Mouse (Mus musculus) heart, postnatal 0 days (tissue): ENCODE measurements around the gene Rheb.

Experiments used
- CTCF ChIP-seq: IDR thresholded peaks from 2 replicates; pipeline ENCODE4 v1.5.1; 2016; ENCODE audit warnings: antibody characterized with exemption, control low read depth, low read depth
- EP300 ChIP-seq: IDR thresholded peaks from 2 replicates; pipeline ENCODE4 v1.6.1; 2016; ENCODE audit warnings: antibody characterized with exemption, low read depth

DNA sequence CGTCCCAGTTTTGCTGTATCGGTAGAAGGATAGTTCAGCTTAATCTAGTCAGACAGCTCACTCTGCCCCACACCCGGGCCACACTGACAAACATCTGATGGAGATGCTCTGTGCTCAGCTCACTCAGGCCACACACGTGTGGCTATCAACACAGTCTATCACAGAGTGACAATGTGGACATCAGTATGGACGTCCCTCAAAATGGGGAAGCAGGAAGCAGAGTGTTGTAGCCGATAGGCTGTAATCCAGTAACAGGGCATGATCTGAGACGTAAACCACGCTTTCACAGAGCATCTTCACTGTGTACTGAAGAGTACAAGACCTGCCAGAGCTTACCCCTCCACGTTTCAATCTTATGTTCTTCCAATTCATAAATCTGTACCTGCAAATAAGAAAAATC, 34.2 kb upstream of the Rheb start:
- TF ChIP-seq CTCF, result no peak
- no peak for TF ChIP-seq EP300
